Mouse (Mus musculus): ENCODE measurements around the gene Igsf8. TPM values are rescaled to one million over a fixed set of nuclear protein-coding genes. Genes with fewer than 3 reads are reported as not detected.
A peak's percentile ranks its signal among the peaks of the same experiment; 100 is the strongest.

Gene Igsf8
- total RNA-seq, 2 experiments from 2014 or later, result 24.9 to 39.2 TPM

- DNase-seq, result no peak
Observed at GRCm38 (mm10) chr1:172273386-172273785, 11.9 kb downstream of the Igsf8 start.

- DNase-seq, result no peak
Observed at GRCm38 (mm10) chr1:172274116-172274515, 12.7 kb downstream of the Igsf8 start.

GRCm38 (mm10) chr1:172274547-172274946 is 13.1 kb downstream of the Igsf8 start:
- no peak for DNase-seq

- no peak for DNase-seq
Observed at GRCm38 (mm10) chr1:172277172-172277571, 15.7 kb downstream of the Igsf8 start.

- no peak for DNase-seq
Observed at GRCm38 (mm10) chr1:172278328-172278727, 16.9 kb downstream of the Igsf8 start.

- DNase-seq, result no peak
Observed at GRCm38 (mm10) chr1:172279768-172280509, 18.5 kb downstream of the Igsf8 start.

GRCm38 (mm10) chr1:172281522-172282254 is 20.2 kb downstream of the Igsf8 start:
- peak; percentile 58 to 65 for DNase-seq

GRCm38 (mm10) chr1:172283073-172283472 is 21.6 kb downstream of the Igsf8 start:
- DNase-seq, result no peak

GRCm38 (mm10) chr1:172284221-172284620 is 22.8 kb downstream of the Igsf8 start:
- DNase-seq, result no peak

- no peak for DNase-seq
Observed at GRCm38 (mm10) chr1:172286740-172287139, 25.3 kb downstream of the Igsf8 start.

GRCm38 (mm10) chr1:172288900-172289616 is 27.6 kb downstream of the Igsf8 start:
- DNase-seq, result peak; percentile 75 to 77

GRCm38 (mm10) chr1:172289617-172289946 is 28.1 kb downstream of the Igsf8 start:
- DNase-seq, result no peak

GRCm38 (mm10) chr1:172292880-172293279 is 31.4 kb downstream of the Igsf8 start:
- peak; percentile 43 to 49 for DNase-seq

GRCm38 (mm10) chr1:172293449-172293848 is 32.0 kb downstream of the Igsf8 start:
- no peak for DNase-seq

GRCm38 (mm10) chr1:172295751-172296197 is 34.3 kb downstream of the Igsf8 start:
- DNase-seq, result no peak

- peak; percentile 33 to 52 for DNase-seq
Observed at GRCm38 (mm10) chr1:172296816-172297510, 35.5 kb downstream of the Igsf8 start.

GRCm38 (mm10) chr1:172297611-172298537 is 36.4 kb downstream of the Igsf8 start, which contains the start of gene Atp1a2:
Atp1a2 (minus strand) TSS chr1:172298064.
- DNase-seq, result peak in 1 of 2 experiments; percentile 32

GRCm38 (mm10) chr1:172299528-172299927 is 38.1 kb downstream of the Igsf8 start:
- DNase-seq, result no peak

GRCm38 (mm10) chr1:172300247-172300646 is 38.8 kb downstream of the Igsf8 start:
- peak; percentile 78 to 80 for DNase-seq

- DNase-seq, result no peak
Observed at GRCm38 (mm10) chr1:172301180-172301579, 39.7 kb downstream of the Igsf8 start.

GRCm38 (mm10) chr1:172302311-172302710 is 40.9 kb downstream of the Igsf8 start:
- DNase-seq, result no peak

All from adrenal gland, postnatal 36 days (tissue).